Mouse (Mus musculus) brain, embryonic 14.5 days (tissue): ENCODE measurements around the gene Clmn.

Experiments
- CTCF ChIP-seq: fragments of 200-500 bp; IDR thresholded peaks from 2 replicates; pipeline ENCODE4 v1.5.1; 2012; ENCODE audit warnings: inconsistent platforms, mild to moderate bottlenecking, moderate library complexity, borderline replicate concordance; ENCODE audit not compliant: insufficient read depth, insufficient read length; ENCODE audit errors: extremely low read depth
- POLR2A ChIP-seq: fragments of 200-500 bp; IDR thresholded peaks from 2 replicates; pipeline ENCODE4 v1.6.1; 2012; ENCODE audit warnings: mild to moderate bottlenecking, inconsistent platforms, borderline replicate concordance; ENCODE audit not compliant: poor library complexity, insufficient read depth, insufficient read length, severe bottlenecking; ENCODE audit errors: extremely low read depth

- no peak for TF ChIP-seq CTCF
- no peak for TF ChIP-seq POLR2A
Measured at GRCm38 (mm10) chr12:104777603-104778002, 87.3 kb downstream of the Clmn start.
